Mouse (Mus musculus) kidney, embryonic 15.5 days (tissue): ENCODE data around the gene Baz1a. TPM values are rescaled to one million over a fixed set of nuclear protein-coding genes. Genes with fewer than 3 reads are reported as not detected.
A peak's percentile ranks its signal among the peaks of the same experiment; 100 is the strongest.

Experiments used
- ATAC-seq: fragments of 200-750 bp; cut with Nextera tagmentation; replicated peaks from 2 replicates; pipeline ENCODE4 v1.8.0; 2017; ENCODE audit warnings: moderate TSS enrichment; ENCODE audit not compliant: low FRiP score
- H3K27ac ChIP-seq: fragments of 300-500 bp; sonication (generic); 2 replicates; pipeline ENCODE4 v1.5.1; 2015; ENCODE audit warnings: mild to moderate bottlenecking, inconsistent platforms
- H3K27me3 ChIP-seq: fragments of 300-500 bp; sonication (generic); 2 replicates; pipeline ENCODE4 v1.6.1; 2015; ENCODE audit warnings: inconsistent platforms
- H3K36me3 ChIP-seq: fragments of 300-500 bp; sonication (generic); 2 replicates; pipeline ENCODE4 v1.6.1; 2015; ENCODE audit warnings: inconsistent platforms
- H3K4me1 ChIP-seq: fragments of 300-500 bp; sonication (generic); 2 replicates; pipeline ENCODE4 v1.6.1; 2015; ENCODE audit warnings: inconsistent platforms
- H3K4me2 ChIP-seq: fragments of 300-500 bp; sonication (generic); 2 replicates; pipeline ENCODE4 v1.6.1; 2015; ENCODE audit warnings: moderate library complexity, mild to moderate bottlenecking, inconsistent platforms
- H3K4me3 ChIP-seq: fragments of 300-500 bp; sonication (generic); replicated peaks from 2 replicates; pipeline ENCODE4 v1.5.1; 2015; ENCODE audit warnings: mild to moderate bottlenecking, inconsistent platforms
- H3K9ac ChIP-seq: fragments of 300-500 bp; sonication (generic); 2 replicates; pipeline ENCODE4 v1.6.1; 2015; ENCODE audit warnings: mild to moderate bottlenecking, inconsistent platforms
- H3K9me3 ChIP-seq: fragments of 300-500 bp; sonication (generic); replicated peaks from 2 replicates; pipeline ENCODE4 v1.6.1; 2016; ENCODE audit warnings: inconsistent platforms
- WGBS: fragments of 180-500 bp; shearing (Covaris S2); methylation state at CpG from one replicate; pipeline ENCODE4 v1.1.7; 2015; ENCODE audit warnings: mixed read lengths; 5-methylcytosine and 5-hydroxymethylcytosine counted together
- polyA plus RNA-seq: library from polyadenylated mRNA; unstranded; fragments of >200 nt; fragmentation: Nextera tagmentation; extraction: Ambion mirVana; gene quantifications from 2 replicates; pipeline ENCODE4 v1.2.1, GENCODE M21; 2015

The Baz1a gene
- 25.8 and 26.7 TPM in 2 replicates for polyA plus RNA-seq

GRCm38 (mm10) chr12:55013626-55014398 lies at the start of gene Baz1a:
TSS of gene Baz1a (minus strand) at chr12:55014348.
- Histone ChIP-seq H3K36me3 (no peaks in the 10 kb centered on the region), H3K4me1 (0 out of 2 replicates have a peak, but pooled peaks cover 6% of the 10 kb centered on the region), H3K9me3 (no peaks in the 10 kb centered on the region), H3K9ac (no peak within 1 kb of the TSS), H3K4me3 (no peak within 1 kb of the TSS), H3K4me2 (no peak within 1 kb of the TSS), H3K27me3 (no peaks in the 10 kb centered on the region), H3K27ac (no peak within 1 kb of the TSS)
- ATAC-seq = no peak
- WGBS = 84% methylated on average over 6 of the region's 6 CpGs

DNA sequence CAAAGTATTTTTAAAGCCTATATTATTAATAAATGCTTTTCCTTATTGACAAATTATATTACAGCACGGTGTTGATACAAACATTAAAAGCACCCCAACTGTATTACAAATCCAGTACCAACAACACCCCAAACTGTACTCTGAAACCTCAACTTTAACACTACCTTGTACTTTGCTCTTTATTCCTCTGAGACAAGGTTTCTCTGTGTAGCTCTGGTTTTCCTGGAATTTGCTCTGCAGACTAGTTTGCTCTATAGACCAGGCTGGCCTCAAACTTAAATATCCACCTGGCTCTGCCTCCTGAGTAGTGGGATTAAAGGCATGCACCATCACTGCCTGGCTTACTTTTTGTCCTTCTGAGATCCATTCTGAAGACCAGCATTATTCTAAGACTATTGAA lies 48.0 kb upstream of the Baz1a start:
- 90% methylated on average over 1 of the region's 1 CpGs for WGBS
- no peaks in the 10 kb centered on the region for H3K9me3 ChIP-seq
- ATAC-seq = no peak
- H3K4me1 ChIP-seq = no peaks in the 10 kb centered on the region; the same call in 1 of the 2 replicates
- peaks cover 15% of the 10 kb centered on the region for H3K36me3 ChIP-seq
- H3K9ac ChIP-seq = no peak overlapping the region
- H3K4me2 ChIP-seq = no peak overlapping the region
- H3K27ac ChIP-seq = no peak overlapping the region
- H3K27me3 ChIP-seq = no peaks in the 10 kb centered on the region
- no peak overlapping the region for H3K4me3 ChIP-seq

- no peak overlapping the region for H3K4me3 ChIP-seq
- H3K4me2 ChIP-seq = no peak overlapping the region
- no peaks in the 10 kb centered on the region for H3K27me3 ChIP-seq
- no peak overlapping the region for H3K9ac ChIP-seq
- H3K36me3 ChIP-seq = peaks cover 18% of the 10 kb centered on the region
- no peak overlapping the region for H3K27ac ChIP-seq
- H3K9me3 ChIP-seq = no peaks in the 10 kb centered on the region
- WGBS = 74% methylated on average over 10 of the region's 10 CpGs
- H3K4me1 ChIP-seq = no peaks in the 10 kb centered on the region; the same call in 1 of the 2 replicates
- ATAC-seq = no peak
These were observed 46.9 kb upstream of the Baz1a start for GRCm38 (mm10) chr12:55061006-55061405.

DNA sequence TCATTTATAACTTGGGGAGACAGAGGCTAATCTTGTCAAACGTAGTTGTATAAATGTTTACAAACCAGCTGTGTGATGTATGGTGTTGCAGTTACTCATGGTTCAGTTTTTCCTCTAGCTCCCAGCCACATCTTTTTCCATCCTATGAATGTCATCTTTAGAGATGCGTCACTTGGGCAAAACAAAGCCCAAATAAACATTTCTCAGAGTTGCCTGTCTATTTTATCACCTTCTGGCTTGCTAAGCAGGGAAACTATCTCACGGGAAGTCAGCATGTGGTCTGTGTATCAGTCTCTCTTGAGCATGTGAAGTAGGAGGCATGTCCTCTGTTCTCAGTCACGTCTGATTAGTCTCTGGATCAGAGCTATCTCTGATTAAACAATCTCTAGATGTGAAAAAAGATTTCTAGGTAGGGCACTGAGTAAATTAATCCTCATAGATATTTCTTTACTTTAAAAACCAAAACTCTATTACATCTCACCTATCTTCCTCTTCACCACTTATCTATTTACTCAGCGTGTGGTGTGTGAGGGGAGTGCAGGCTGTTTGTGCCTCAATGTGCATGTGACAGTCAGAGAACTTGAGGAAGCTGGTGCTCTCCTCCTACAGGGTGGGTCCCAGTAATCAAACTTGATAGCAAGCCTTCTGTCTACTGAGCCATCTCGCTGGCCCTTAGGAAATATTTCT lies 46.2 kb upstream of the Baz1a start:
- 68% methylated on average over 6 of the region's 6 CpGs for WGBS
- Histone ChIP-seq H3K4me2 (no peak overlapping the region), H3K27me3 (no peaks in the 10 kb centered on the region), H3K27ac (no peak overlapping the region), H3K36me3 (peaks cover 18% of the 10 kb centered on the region), H3K4me1 (no peaks in the 10 kb centered on the region; the same call in 1 of the 2 replicates), H3K4me3 (no peak overlapping the region), H3K9me3 (no peaks in the 10 kb centered on the region), H3K9ac (no peak overlapping the region)
- no peak for ATAC-seq

DNA sequence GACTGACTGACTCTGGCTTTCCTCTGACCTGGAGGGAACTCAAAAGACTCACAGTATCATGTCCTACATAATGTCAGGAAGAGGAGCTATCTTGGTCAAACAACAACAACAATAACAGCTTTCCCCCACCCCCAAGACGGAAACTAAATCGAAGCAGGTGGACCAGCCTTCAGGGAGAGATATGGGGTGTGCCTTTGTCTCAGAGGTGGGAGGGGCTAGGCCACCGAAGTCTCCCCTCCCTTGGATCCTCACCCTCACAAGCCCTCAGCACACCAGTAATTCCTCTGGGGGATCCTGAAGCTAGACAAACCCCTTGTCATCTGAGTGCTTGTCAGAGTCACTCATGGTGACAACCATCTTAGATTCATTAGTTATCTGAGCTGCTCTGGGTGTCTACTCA lies 45.7 kb upstream of the Baz1a start:
- H3K36me3 ChIP-seq = peaks cover 18% of the 10 kb centered on the region
- no peaks in the 10 kb centered on the region for H3K27me3 ChIP-seq
- ATAC-seq = no peak
- H3K4me1 ChIP-seq = no peaks in the 10 kb centered on the region; the same call in 1 of the 2 replicates
- H3K27ac ChIP-seq = no peak overlapping the region
- no peak overlapping the region for H3K4me2 ChIP-seq
- H3K9ac ChIP-seq = no peak overlapping the region
- no peaks in the 10 kb centered on the region for H3K9me3 ChIP-seq
- no peak overlapping the region for H3K4me3 ChIP-seq
- WGBS = 61% methylated on average over 3 of the region's 3 CpGs

- ATAC-seq = 0 out of 2 replicates have a peak, but pooled peaks have one; percentile 29
- Histone ChIP-seq H3K4me1 (no peaks in the 10 kb centered on the region; the same call in 1 of the 2 replicates), H3K4me2 (no peak overlapping the region), H3K27ac (no peak overlapping the region), H3K36me3 (peaks cover 18% of the 10 kb centered on the region), H3K9ac (no peak overlapping the region), H3K27me3 (no peaks in the 10 kb centered on the region), H3K4me3 (no peak overlapping the region), H3K9me3 (no peaks in the 10 kb centered on the region)
- WGBS = 38% methylated on average over 6 of the region's 6 CpGs
These were observed 44.9 kb upstream of the Baz1a start for GRCm38 (mm10) chr12:55058865-55059615.

DNA sequence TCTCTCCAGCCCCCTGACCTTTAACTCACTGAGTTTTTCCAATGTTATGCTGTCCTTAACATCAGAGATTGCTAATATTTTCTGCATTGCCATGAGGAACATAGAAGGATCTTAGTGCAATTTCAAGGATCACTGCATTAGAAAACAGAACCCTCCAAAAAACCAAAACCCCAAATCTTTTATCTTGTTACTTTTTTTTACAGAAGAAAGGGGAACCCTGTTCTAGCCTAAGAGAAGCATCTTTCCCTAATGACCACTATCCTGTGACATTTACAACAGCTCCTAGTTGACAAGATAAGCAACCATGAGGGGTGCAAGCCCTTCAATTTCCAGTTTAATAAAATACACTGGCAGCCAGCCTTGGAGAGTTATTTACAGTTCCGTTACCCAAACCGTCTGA lies 42.6 kb upstream of the Baz1a start:
- Histone ChIP-seq H3K9me3 (no peaks in the 10 kb centered on the region), H3K9ac (no peak overlapping the region), H3K4me2 (no peak overlapping the region), H3K27me3 (no peaks in the 10 kb centered on the region), H3K4me1 (no peaks in the 10 kb centered on the region; the same call in 1 of the 2 replicates), H3K27ac (no peak overlapping the region), H3K36me3 (peaks cover 25% of the 10 kb centered on the region), H3K4me3 (no peak overlapping the region)
- WGBS = 40% methylated on average over 2 of the region's 2 CpGs
- ATAC-seq = no peak

GRCm38 (mm10) chr12:55054551-55055241 lies 40.5 kb upstream of the Baz1a start:
- Histone ChIP-seq H3K36me3 (peaks cover 25% of the 10 kb centered on the region), H3K4me2 (no peak overlapping the region), H3K4me3 (no peak overlapping the region), H3K27me3 (no peaks in the 10 kb centered on the region), H3K9me3 (no peaks in the 10 kb centered on the region), H3K4me1 (no peaks in the 10 kb centered on the region; the same call in 1 of the 2 replicates), H3K9ac (no peak overlapping the region), H3K27ac (no peak overlapping the region)
- ATAC-seq = no peak
- 62% methylated on average over 2 of the region's 2 CpGs for WGBS

GRCm38 (mm10) chr12:55053267-55053666 lies 39.1 kb upstream of the Baz1a start:
- H3K4me3 ChIP-seq = no peak overlapping the region
- no peak overlapping the region for H3K27ac ChIP-seq
- H3K36me3 ChIP-seq = peaks cover 22% of the 10 kb centered on the region
- H3K9me3 ChIP-seq = no peaks in the 10 kb centered on the region
- H3K9ac ChIP-seq = no peak overlapping the region
- 91% methylated on average over 7 of the region's 7 CpGs for WGBS
- H3K4me1 ChIP-seq = no peaks in the 10 kb centered on the region
- no peak overlapping the region for H3K4me2 ChIP-seq
- ATAC-seq = no peak
- no peaks in the 10 kb centered on the region for H3K27me3 ChIP-seq

- Histone ChIP-seq H3K4me2 (no peak overlapping the region), H3K36me3 (peaks cover 33% of the 10 kb centered on the region), H3K9ac (no peak overlapping the region), H3K27ac (no peak overlapping the region), H3K4me3 (no peak overlapping the region), H3K4me1 (no peaks in the 10 kb centered on the region), H3K27me3 (no peaks in the 10 kb centered on the region), H3K9me3 (no peaks in the 10 kb centered on the region)
- ATAC-seq = peak; percentile 87
- 91% methylated on average over 8 of the region's 8 CpGs for WGBS
These were observed 37.3 kb upstream of the Baz1a start for GRCm38 (mm10) chr12:55051210-55052173.
